Mouse (Mus musculus) brain, embryonic 14.5 days (tissue): Measurements from ENCODE around the gene Scn3b.

Experiments used
- CTCF ChIP-seq: fragments of 200-500 bp; IDR thresholded peaks from 2 replicates; pipeline ENCODE4 v1.5.1; 2012; ENCODE audit warnings: inconsistent platforms, mild to moderate bottlenecking, moderate library complexity, borderline replicate concordance; ENCODE audit not compliant: insufficient read depth, insufficient read length; ENCODE audit errors: extremely low read depth
- POLR2A ChIP-seq: fragments of 200-500 bp; IDR thresholded peaks from 2 replicates; pipeline ENCODE4 v1.6.1; 2012; ENCODE audit warnings: mild to moderate bottlenecking, inconsistent platforms, borderline replicate concordance; ENCODE audit not compliant: poor library complexity, insufficient read depth, insufficient read length, severe bottlenecking; ENCODE audit errors: extremely low read depth

GRCm38 (mm10) chr9:40246702-40247101 lies 22.3 kb upstream of the Scn3b start:
- no peak for TF ChIP-seq POLR2A
- no peak for TF ChIP-seq CTCF
